ENCODE assay signal across 7 mouse cellular contexts in genomic region chr17:29888981-29889980, GRCm38 (mm10).
DNase-seq lines count a peak whose midpoint lies in the region; ATAC-seq and TF ChIP-seq lines count a peak whose summit lies in the region.

No protein-coding gene starts in this region.

- H3K4me1 ChIP-seq in ES-Bruce4 (ENCODE audit: control insufficient read depth, insufficient read depth, low read length): no peaks in the 10 kb centered on the region
- peaks cover 7% of the 10 kb centered on the region for H3K4me1 ChIP-seq in intestine, postnatal 0 days (replicated peaks; ENCODE audit: control insufficient read depth, insufficient read depth, low read length)
- H3K4me1 ChIP-seq in liver, embryonic 12.5 days: peaks cover 52% of the 10 kb centered on the region

- DNase-seq in embryo, embryonic 10 days (ENCODE audit: low spot score): peak; percentile 53
- DNase-seq in gastrocnemius, postnatal 4 days (ENCODE audit: low spot score in 2 of 2): peak; percentile 40 to 58
- DNase-seq in retina, embryonic 14.5 days (ENCODE audit: low spot score): peak; percentile 65

- no peak for TF ChIP-seq POLR2A in ES-Bruce4 (IDR thresholded peaks at IDR 0.05; ENCODE audit: insufficient read depth, low read length)

- no peaks in the 10 kb centered on the region for H3K79me2 ChIP-seq in C2C12 (ENCODE audit: control insufficient read depth, insufficient read depth)

- peak overlapping the region; percentile 33 for H3ac ChIP-seq in C2C12 (ENCODE audit: control insufficient read depth, insufficient read length, low read depth)

- no peak for TF ChIP-seq CTCF in C2C12 (IDR thresholded peaks at IDR 0.05; ENCODE audit: control insufficient read depth, insufficient read depth, insufficient read length)
- no peak for TF ChIP-seq CTCF in ES-Bruce4 (IDR thresholded peaks at IDR 0.05; ENCODE audit: low read depth, low read length)
- no peak for TF ChIP-seq CTCF in intestine, postnatal 0 days (IDR thresholded peaks at IDR 0.05; ENCODE audit: low read depth)

- no peak for ATAC-seq in intestine, postnatal 0 days
- peak; percentile 78 for ATAC-seq in liver, embryonic 12.5 days

- no peaks in the 10 kb centered on the region for H3K36me3 ChIP-seq in C2C12 (ENCODE audit: control insufficient read depth, insufficient read depth)
- H3K36me3 ChIP-seq in ES-Bruce4 (ENCODE audit: control insufficient read depth, insufficient read depth, low read length, poor library complexity, severe bottlenecking): no peaks in the 10 kb centered on the region
- H3K36me3 ChIP-seq in intestine, postnatal 0 days (ENCODE audit: control insufficient read depth, insufficient read depth): no peaks in the 10 kb centered on the region
- H3K36me3 ChIP-seq in liver, embryonic 12.5 days: no peaks in the 10 kb centered on the region

- no peaks in the 10 kb centered on the region for H3K9me3 ChIP-seq in ES-Bruce4 (replicated peaks; ENCODE audit: control insufficient read depth, insufficient read depth, low read length, poor library complexity, severe bottlenecking)
- no peaks in the 10 kb centered on the region for H3K9me3 ChIP-seq in intestine, postnatal 0 days (ENCODE audit: control insufficient read depth)
- H3K9me3 ChIP-seq in liver, embryonic 12.5 days (replicated peaks): no peaks in the 10 kb centered on the region

- H3K4me3 ChIP-seq in C2C12 (ENCODE audit: insufficient read depth, poor library complexity, severe bottlenecking): no peak overlapping the region
- peak overlapping the region; percentile 37 for H3K4me3 ChIP-seq in ES-Bruce4 (ENCODE audit: low read depth, low read length)
- H3K4me3 ChIP-seq in intestine, postnatal 0 days (ENCODE audit: low read depth, low read length): peak overlapping the region; percentile 63
- H3K4me3 ChIP-seq in liver, embryonic 12.5 days: peak overlapping the region; percentile 66

- H3K4me2 ChIP-seq in intestine, postnatal 0 days (replicated peaks; ENCODE audit: low read depth): peak overlapping the region; percentile 100
- peak overlapping the region; percentile 93 for H3K4me2 ChIP-seq in liver, embryonic 12.5 days

- no peaks in the 10 kb centered on the region for H3K79me3 ChIP-seq in C2C12 (ENCODE audit: low read depth)

- WGBS in intestine, postnatal 0 days: 2% methylated on average over 67 of the region's 67 CpGs
- WGBS in liver, embryonic 12.5 days (ENCODE audit: insufficient replicate concordance): under 1% methylated on average over 67 of the region's 67 CpGs

- peaks cover 11% of the 10 kb centered on the region for H3K27me3 ChIP-seq in C2C12 (ENCODE audit: control insufficient read depth, insufficient read depth, insufficient read length)
- H3K27me3 ChIP-seq in ES-Bruce4 (ENCODE audit: control insufficient read depth, insufficient read depth, low read length, poor library complexity, severe bottlenecking): peaks cover 27% of the 10 kb centered on the region
- peaks cover 66% of the 10 kb centered on the region for H3K27me3 ChIP-seq in intestine, postnatal 0 days (replicated peaks; ENCODE audit: control insufficient read depth, insufficient read depth, low read length)
- peaks cover 90% of the 10 kb centered on the region for H3K27me3 ChIP-seq in liver, embryonic 12.5 days (replicated peaks)

- H3K27ac ChIP-seq in ES-Bruce4 (ENCODE audit: insufficient read depth, low read length): no peak overlapping the region
- no peak overlapping the region for H3K27ac ChIP-seq in intestine, postnatal 0 days (ENCODE audit: low read depth, low read length)
- H3K27ac ChIP-seq in liver, embryonic 12.5 days: no peak overlapping the region

- no peak for TF ChIP-seq EP300 in ES-Bruce4 (IDR thresholded peaks at IDR 0.05; ENCODE audit: insufficient read depth, low read depth, low read length)

- peak overlapping the region; percentile 83; the same call in 1 of the 2 replicates for H3K9ac ChIP-seq in ES-Bruce4 (ENCODE audit: low read depth, poor library complexity, severe bottlenecking)
- no peak overlapping the region for H3K9ac ChIP-seq in intestine, postnatal 0 days (ENCODE audit: low read depth, low read length)
- peak overlapping the region; percentile 63 for H3K9ac ChIP-seq in liver, embryonic 12.5 days

TF ChIP-seq in C2C12, 6 proteins besides CTCF, POLR2A, EP300 and RAD21:
- TF ChIP-seq MAX (IDR thresholded peaks at IDR 0.05) (no peak), FOSL1 (IDR thresholded peaks at IDR 0.05; ENCODE audit: insufficient read depth, low read length, poor library complexity, severe bottlenecking) (no peak), USF1 (IDR thresholded peaks at IDR 0.05; ENCODE audit: low read depth) (no peak)
